Mouse (Mus musculus) splenic B cell, adult 2 months (primary cell): ENCODE data around the gene Ccdc102a.

Source experiments
- DNase-seq: peaks from one replicate; pipeline ENCODE4 v3.0.0-alpha.2; 2011; ENCODE audit warnings: low read depth, low spot score
- H3K27me3 ChIP-seq: 2 replicates; pipeline ENCODE4 v1.6.1; 2012; ENCODE audit warnings: mild to moderate bottlenecking, low read length, moderate library complexity, mixed read lengths; ENCODE audit not compliant: control insufficient read depth, poor library complexity, insufficient read depth, severe bottlenecking
- H3K36me3 ChIP-seq: 2 replicates; pipeline ENCODE4 v1.6.1; 2012; ENCODE audit warnings: mild to moderate bottlenecking, low read length, moderate library complexity, mixed read lengths; ENCODE audit not compliant: control insufficient read depth, poor library complexity, insufficient read depth, severe bottlenecking

Gene Ccdc102a

GRCm38 (mm10) chr8:94945185-94945584 lies 27.3 kb upstream of the Ccdc102a start:
- no peaks in the 10 kb centered on the region for H3K36me3 ChIP-seq
- DNase-seq = no peak
- H3K27me3 ChIP-seq = no peaks in the 10 kb centered on the region

GRCm38 (mm10) chr8:94942566-94942965 lies 24.7 kb upstream of the Ccdc102a start:
- Histone ChIP-seq H3K36me3 (no peaks in the 10 kb centered on the region), H3K27me3 (no peaks in the 10 kb centered on the region)
- peak; percentile 77 for DNase-seq

- DNase-seq = no peak
- Histone ChIP-seq H3K27me3 (no peaks in the 10 kb centered on the region), H3K36me3 (no peaks in the 10 kb centered on the region)
Observed at GRCm38 (mm10) chr8:94935172-94935571, 17.3 kb upstream of the Ccdc102a start.

GRCm38 (mm10) chr8:94933918-94934317 lies 16.0 kb upstream of the Ccdc102a start:
- no peaks in the 10 kb centered on the region for H3K27me3 ChIP-seq
- DNase-seq = no peak
- H3K36me3 ChIP-seq = no peaks in the 10 kb centered on the region

GRCm38 (mm10) chr8:94928227-94928626 lies 10.3 kb upstream of the Ccdc102a start:
- Histone ChIP-seq H3K27me3 (no peaks in the 10 kb centered on the region), H3K36me3 (no peaks in the 10 kb centered on the region)
- DNase-seq = no peak

- DNase-seq = no peak
- no peaks in the 10 kb centered on the region for H3K36me3 ChIP-seq
- no peaks in the 10 kb centered on the region for H3K27me3 ChIP-seq
Observed at GRCm38 (mm10) chr8:94923405-94923804, 5.5 kb upstream of the Ccdc102a start, which contains the start of gene Adgrg5. Gene Adgrg5 (plus strand): TSS chr8:94923694.

GRCm38 (mm10) chr8:94922602-94923001 lies 4.7 kb upstream of the Ccdc102a start:
- no peaks in the 10 kb centered on the region for H3K36me3 ChIP-seq
- DNase-seq = no peak
- H3K27me3 ChIP-seq = no peaks in the 10 kb centered on the region

GRCm38 (mm10) chr8:94922176-94922575 lies 4.3 kb upstream of the Ccdc102a start:
- DNase-seq = no peak
- no peaks in the 10 kb centered on the region for H3K27me3 ChIP-seq
- no peaks in the 10 kb centered on the region for H3K36me3 ChIP-seq

- DNase-seq = peak; percentile 29
- no peaks in the 10 kb centered on the region for H3K27me3 ChIP-seq
- no peaks in the 10 kb centered on the region for H3K36me3 ChIP-seq
Observed at GRCm38 (mm10) chr8:94919256-94919655, 1.4 kb upstream of the Ccdc102a start.

- H3K36me3 ChIP-seq = no peaks in the 10 kb centered on the region
- no peaks in the 10 kb centered on the region for H3K27me3 ChIP-seq
- DNase-seq = peak; percentile 86
Observed at GRCm38 (mm10) chr8:94917352-94917751, 546 bp downstream of the Ccdc102a start.

GRCm38 (mm10) chr8:94916960-94917324 lies 956 bp downstream of the Ccdc102a start:
- DNase-seq = peak; percentile 8
- H3K27me3 ChIP-seq = no peaks in the 10 kb centered on the region
- H3K36me3 ChIP-seq = no peaks in the 10 kb centered on the region

GRCm38 (mm10) chr8:94916311-94916959 lies 1.5 kb downstream of the Ccdc102a start:
- Histone ChIP-seq H3K27me3 (no peaks in the 10 kb centered on the region), H3K36me3 (no peaks in the 10 kb centered on the region)
- no peak for DNase-seq

- H3K36me3 ChIP-seq = no peaks in the 10 kb centered on the region
- DNase-seq = no peak
- no peaks in the 10 kb centered on the region for H3K27me3 ChIP-seq
Observed at GRCm38 (mm10) chr8:94914701-94915101, 3.2 kb downstream of the Ccdc102a start.

- no peaks in the 10 kb centered on the region for H3K27me3 ChIP-seq
- no peak for DNase-seq
- H3K36me3 ChIP-seq = no peaks in the 10 kb centered on the region
Observed at GRCm38 (mm10) chr8:94914256-94914655, 3.6 kb downstream of the Ccdc102a start.

GRCm38 (mm10) chr8:94913061-94913660 lies 4.7 kb downstream of the Ccdc102a start:
- DNase-seq = peak; percentile 11
- Histone ChIP-seq H3K27me3 (no peaks in the 10 kb centered on the region), H3K36me3 (no peaks in the 10 kb centered on the region)

GRCm38 (mm10) chr8:94908847-94909246 lies 9.1 kb downstream of the Ccdc102a start:
- Histone ChIP-seq H3K36me3 (no peaks in the 10 kb centered on the region), H3K27me3 (no peaks in the 10 kb centered on the region)
- peak; percentile 81 for DNase-seq
